Mouse (Mus musculus) erythroblast, embryonic 14.5 days (primary cell): ENCODE results near the gene Zfp777.

Experiments used
- GATA1 ChIP-seq: IDR thresholded peaks from 2 replicates; pipeline ENCODE4 v1.6.1; 2012; ENCODE audit warnings: low read length, inconsistent platforms, mixed read lengths
- TAL1 ChIP-seq: IDR thresholded peaks from 3 replicates; pipeline ENCODE4 v1.6.1; 2012; ENCODE audit warnings: low read length, inconsistent platforms, mixed read lengths

GRCm38 (mm10) chr6:48067492-48067891, 18.8 kb upstream of the Zfp777 start:
- TF ChIP-seq GATA1 (no peak), TAL1 (no peak)
